Mouse (Mus musculus) testis, adult 2 months (tissue): ENCODE measurements around the gene Prdm16.

ENCODE experiments used
- CTCF ChIP-seq: fragments of 200-500 bp; IDR thresholded peaks from 2 replicates; pipeline ENCODE4 v1.5.1; 2012; ENCODE audit warnings: low read depth, mild to moderate bottlenecking, inconsistent platforms, low read length, moderate library complexity; ENCODE audit not compliant: control insufficient read depth, insufficient read depth, insufficient replicate concordance
- POLR2A ChIP-seq: fragments of 200-500 bp; IDR thresholded peaks from 2 replicates; pipeline ENCODE4 v1.6.1; 2012; ENCODE audit warnings: low read depth, mild to moderate bottlenecking, inconsistent platforms, low read length, moderate library complexity; ENCODE audit not compliant: control insufficient read depth

GRCm38 (mm10) chr4:154399634-154400033 lies 237.0 kb downstream of the Prdm16 start:
- no peak for TF ChIP-seq CTCF
- no peak for TF ChIP-seq POLR2A
